Mouse (Mus musculus): ENCODE data around the gene Atp8b5.

Gene Atp8b5

GRCm38 (mm10) chr4:43322336-43322735 is 55.4 kb downstream of the Atp8b5 start:
- no peak for DNase-seq (ENCODE audit: low read depth)

DNA sequence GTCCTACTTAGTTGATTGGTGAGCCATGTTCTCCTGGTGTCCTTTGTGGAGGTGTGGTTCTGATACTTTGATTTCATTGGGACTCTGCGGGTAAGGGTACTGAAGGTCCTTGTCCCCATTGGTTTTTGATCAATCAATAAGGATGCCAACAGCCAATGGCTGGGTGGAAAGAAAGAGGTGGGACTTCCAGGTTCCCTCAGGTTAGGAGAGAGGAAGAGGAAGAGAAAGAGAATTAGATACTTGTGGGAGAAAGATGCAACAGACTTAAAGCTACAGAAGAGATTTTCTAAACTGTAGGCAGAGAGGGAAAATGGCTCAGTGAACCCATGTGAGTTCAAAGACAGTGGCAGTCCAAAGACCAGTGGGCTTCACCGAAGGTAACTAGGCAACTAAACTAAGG is 60.2 kb downstream of the Atp8b5 start:
- no peak for DNase-seq (ENCODE audit: low read depth)

DNA sequence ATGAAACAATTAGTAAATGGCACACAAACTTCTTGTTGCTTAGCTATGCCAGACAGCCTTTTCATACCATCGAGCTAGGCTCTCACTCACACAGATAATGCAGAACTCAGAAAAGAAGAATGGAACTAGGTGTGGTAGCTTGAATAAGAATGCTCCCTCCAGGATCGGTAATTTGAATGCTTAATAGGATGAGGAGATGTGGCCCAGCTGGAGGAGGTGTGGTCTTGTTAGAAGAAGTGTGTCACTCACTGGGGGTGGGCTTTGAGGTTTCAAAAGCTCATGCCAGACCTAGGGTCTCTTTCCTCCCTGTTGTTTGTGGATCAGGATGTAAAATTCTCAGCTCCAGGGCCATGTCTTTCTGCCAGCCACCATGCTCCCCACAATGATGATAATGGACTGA is 67.8 kb downstream of the Atp8b5 start:
- no peak for DNase-seq (ENCODE audit: low read depth)

DNA sequence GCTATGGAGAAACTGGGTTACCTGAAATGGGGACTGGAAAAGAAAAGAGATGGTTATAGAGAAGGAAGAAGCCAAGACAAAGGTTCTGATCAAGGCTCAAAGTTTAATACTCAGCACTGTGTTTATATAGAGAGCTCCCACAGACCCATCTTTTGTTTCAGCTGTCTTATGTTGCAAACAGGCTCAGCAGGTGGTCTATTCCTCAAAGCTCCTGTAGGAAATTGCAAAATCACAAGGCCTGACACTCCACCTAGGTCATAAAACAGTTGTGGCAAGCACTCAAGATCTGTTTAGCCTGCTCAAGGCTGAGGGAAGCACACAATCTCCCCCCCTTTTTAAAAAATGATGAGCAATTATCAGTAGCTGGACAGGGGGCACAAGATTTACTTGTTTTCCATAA is 69.2 kb downstream of the Atp8b5 start:
- DNase-seq (ENCODE audit: low read depth): no peak

DNA sequence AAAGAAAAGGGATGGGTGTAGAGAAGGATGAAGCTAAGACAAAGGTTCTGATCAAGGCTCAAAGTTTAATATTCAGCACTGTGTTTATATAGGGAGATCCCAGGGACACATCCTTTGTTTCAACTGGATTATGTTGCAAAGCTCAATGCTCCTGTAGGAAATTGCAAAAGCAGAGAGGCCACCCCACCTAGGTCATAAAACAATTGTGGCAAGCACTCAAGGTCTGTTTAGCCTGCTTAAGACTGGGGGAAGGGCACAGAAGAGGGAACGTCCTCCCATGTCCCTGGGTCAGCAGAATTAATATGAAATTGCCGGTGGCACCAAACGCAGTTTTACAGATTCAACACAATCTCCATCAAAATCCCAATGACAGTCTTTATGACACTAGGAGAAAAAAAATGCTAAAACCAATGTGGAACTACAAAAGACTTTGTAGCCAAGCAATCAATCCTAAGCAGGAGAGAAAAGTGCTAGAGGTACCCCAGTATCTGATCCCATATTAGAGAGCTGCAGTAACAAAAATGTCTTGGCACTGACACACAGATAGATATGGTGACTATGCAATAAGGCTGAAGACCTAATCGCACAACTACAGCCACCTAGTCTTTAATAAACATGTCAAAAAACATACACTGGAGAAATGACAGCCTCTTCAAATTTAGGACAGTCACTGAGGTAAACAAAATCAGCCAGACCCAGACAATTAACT is 73.3 kb downstream of the Atp8b5 start:
- no peak for DNase-seq (ENCODE audit: low read depth)

GRCm38 (mm10) chr4:43341276-43341891 is 74.4 kb downstream of the Atp8b5 start:
- no peak for DNase-seq (ENCODE audit: low read depth)

DNA sequence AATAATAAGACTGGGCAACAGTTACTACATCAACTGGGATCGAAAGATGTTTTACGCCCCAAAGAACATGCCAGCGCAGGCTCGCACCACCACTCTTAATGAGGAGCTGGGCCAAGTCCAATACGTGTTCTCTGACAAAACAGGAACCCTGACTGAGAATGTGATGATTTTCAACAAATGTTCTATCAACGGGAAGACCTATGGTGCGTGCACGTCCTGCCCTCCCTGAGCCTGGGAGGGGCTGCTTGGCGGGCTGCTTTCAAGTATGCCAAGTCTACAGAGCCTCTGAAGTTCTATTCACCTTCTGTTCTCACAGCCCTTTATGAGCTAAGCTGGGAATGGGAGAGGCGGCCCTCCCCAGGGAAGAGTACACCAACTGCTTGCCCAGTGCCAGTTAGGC is 75.5 kb downstream of the Atp8b5 start:
- DNase-seq (ENCODE audit: low read depth): no peak

GRCm38 (mm10) chr4:43344932-43345331 is 78.0 kb downstream of the Atp8b5 start:
- no peak for DNase-seq (ENCODE audit: low read depth)

DNA sequence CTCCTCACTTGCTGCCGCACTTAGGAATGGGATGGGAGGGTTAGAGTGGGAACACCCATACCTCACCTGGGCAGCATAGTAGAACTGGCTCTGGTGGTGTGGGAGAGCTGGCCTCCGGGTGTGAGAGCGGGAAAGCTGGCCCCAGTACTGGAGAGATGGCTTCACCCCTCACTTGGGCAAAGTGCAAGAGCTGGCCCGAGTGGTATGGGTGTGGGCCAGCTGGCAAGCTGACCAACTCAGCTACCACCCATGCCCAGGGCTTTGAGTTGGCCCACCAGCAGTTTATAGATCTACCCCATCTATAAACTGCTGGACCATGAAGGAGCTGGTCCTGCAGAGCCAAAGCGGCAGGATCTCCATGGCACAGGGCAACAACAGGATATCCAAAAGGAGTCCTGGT is 82.2 kb downstream of the Atp8b5 start:
- no peak for DNase-seq (ENCODE audit: low read depth)

DNA sequence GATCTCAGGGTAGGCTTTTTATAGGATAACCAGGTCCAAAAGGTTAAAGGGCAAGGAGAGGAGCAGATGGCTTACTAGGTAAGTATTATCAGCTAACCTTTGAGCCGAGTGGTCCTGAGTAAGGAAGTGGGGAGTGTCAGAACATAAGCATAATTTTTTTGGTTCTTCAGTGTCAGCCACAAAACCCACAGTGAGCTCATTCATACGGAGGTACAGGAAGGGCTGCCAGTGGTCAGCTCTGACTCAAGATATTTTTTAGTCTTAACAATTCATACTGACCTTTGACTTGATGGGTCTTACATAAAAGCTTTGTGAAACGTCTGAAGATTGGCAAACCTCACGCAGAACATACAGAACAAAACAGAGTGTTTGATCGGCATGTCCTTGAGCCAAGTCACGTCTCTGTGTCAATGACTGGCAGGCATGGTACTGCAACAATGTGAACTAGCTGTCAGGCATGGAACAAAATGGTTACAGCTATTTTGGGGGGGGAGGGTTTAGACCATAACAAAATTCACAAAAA is 83.1 kb downstream of the Atp8b5 start:
- no peak for DNase-seq (ENCODE audit: low read depth)

GRCm38 (mm10) chr4:43353662-43354061 is 86.7 kb downstream of the Atp8b5 start:
- no peak for DNase-seq (ENCODE audit: low read depth)

GRCm38 (mm10) chr4:43364914-43365560 is 98.1 kb downstream of the Atp8b5 start:
- no peak for DNase-seq (ENCODE audit: low read depth)

DNA sequence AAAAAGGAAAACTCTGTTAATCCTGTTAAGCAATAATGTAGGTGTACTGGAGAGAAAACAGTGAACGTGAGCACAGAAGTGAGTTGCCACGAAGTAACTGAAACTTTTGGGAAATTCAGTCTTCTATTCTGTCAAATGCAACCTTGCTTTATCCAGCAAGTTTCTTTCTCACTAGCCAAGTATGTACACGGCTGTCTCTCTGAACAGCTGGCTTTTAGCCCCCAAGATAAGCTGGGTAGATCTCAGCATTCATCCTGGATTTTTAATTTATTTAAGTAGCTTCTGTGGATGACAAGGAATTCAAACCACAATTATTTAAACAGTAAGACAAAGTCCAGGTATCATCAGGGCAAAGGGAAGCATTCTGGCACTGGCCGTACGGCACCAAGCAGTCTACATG is 100.3 kb downstream of the Atp8b5 start:
- no peak for DNase-seq (ENCODE audit: low read depth)

GRCm38 (mm10) chr4:43367787-43368186 is 100.8 kb downstream of the Atp8b5 start:
- no peak for DNase-seq (ENCODE audit: low read depth)

- no peak for DNase-seq (ENCODE audit: low read depth)
Observed at GRCm38 (mm10) chr4:43371406-43371805, 104.4 kb downstream of the Atp8b5 start.

DNA sequence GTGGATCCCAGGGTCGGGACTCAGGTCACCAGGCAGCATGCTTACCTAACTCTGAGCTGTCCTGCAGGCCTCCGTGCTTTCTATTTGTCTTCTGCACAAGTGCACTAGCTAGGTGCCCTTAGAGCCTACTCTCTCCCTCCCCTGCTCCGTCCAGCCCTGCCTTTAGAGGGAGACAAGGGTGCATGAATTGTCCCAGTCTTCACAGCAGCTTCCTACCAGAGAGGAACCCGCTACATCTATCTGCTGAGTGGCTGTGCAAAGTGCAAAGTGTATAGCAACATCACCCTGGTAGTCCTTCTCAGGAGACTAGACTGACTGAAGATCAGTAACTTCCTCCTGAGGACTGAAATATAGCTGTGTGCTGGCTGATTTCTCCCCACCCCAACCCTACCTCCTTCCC is 105.2 kb downstream of the Atp8b5 start:
- DNase-seq (ENCODE audit: low read depth): no peak

DNA sequence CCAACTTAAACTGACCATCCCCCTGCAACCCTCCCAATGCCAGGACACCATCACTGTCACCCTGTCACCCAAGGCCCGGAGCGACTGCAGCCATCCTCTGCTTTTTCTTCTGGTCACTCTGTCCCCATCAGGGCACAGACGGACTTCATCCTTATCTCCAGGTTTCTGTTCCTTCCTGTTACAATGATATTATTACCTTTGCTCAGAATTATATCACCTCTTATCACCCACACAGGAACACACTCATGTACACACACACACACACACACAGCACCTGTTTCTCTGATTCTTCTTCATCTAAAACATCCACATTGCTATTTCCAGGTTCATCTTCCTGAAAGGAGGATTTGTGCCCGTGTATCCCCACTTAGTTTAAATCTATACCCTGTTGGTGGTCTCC is 107.3 kb downstream of the Atp8b5 start:
- DNase-seq (ENCODE audit: low read depth): no peak

DNA sequence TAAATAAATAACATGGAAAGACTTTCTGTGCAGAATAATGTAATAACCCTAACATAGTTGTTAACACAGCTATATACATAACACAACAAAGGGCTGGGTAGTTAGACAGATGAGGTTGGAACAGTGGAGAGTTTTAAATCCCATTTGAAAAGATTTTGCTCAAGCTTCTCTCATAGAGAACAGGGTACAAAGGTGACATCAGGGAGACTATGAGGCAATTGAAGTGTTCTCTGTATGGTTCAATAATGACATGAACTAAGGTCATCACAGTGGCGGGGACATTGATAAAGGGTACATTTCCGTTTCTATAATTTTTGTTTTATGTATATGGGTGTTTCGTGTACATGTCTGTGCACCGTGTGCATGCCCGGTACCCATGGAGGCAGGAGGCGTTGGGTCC is 112.6 kb downstream of the Atp8b5 start:
- DNase-seq (ENCODE audit: low read depth): no peak

DNA sequence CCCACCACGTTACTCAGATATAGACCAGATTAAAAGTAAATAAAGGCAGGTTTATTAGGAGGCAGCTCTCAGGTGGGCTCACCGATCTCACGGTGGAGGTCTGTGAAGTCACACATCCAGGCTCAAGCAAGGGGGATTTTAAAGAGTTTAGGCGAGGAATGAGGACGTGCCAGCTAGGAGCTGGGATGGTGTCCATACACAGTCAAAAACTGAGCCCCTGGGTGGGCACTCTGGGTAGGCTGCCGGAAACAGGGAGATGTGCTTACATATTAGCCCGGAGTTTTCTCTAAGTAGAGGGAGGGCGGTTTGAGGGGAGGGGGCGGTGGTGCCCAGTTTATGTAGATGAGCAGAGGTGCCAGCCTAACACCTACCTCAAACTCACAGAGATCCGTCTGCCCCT is 114.0 kb downstream of the Atp8b5 start:
- no peak for DNase-seq (ENCODE audit: low read depth)

DNA sequence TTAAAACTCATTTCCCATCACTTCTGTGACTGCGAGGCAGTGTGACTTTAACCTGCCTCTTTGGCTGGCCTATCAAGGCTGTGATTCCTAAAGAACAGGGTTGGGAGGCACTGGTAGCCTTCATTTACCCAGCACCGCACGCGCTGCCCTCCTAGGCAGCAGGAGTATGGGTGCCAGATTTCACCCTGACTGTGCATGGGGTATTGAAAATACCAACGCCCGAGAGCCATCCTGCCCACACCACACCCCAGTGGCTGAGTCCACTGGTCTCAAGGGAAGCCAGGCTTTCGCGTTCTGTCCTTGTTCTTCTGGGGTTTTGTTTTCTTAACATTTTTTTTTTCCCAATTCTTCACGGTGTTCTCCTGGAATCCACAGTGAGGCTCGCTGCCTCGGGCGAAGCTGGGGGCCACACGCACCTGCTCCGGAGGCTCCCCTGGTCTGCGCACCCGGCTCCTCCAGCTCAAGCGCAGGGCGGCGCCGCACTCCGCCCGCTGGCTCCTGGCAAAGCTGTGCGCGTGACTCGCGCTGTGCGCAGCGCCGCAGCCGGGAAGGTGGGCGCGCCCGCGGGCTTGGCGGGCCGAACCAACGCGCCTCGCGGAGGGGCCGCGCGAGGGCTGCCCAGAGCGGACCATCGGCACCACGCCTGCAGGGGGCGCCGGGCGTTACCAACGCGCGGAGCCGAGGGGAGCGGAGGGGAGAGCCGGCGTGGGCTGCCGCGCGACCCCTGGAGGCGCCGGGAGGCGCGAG is 114.6 kb downstream of the Atp8b5 start, which contains the start of gene Rusc2:
Gene Rusc2, plus strand, starts transcription at position 572 of the 747 bp plus-strand sequence.
- no peak for DNase-seq (ENCODE audit: low read depth)

- DNase-seq (ENCODE audit: low read depth): no peak
Observed at GRCm38 (mm10) chr4:43382155-43383020, 115.4 kb downstream of the Atp8b5 start.

Data from c-Kit-positive CD71-negative TER-119-negative erythroid progenitor cells, embryonic 14.5 days (primary cell).